Mouse (Mus musculus) bone marrow macrophage, adult 2 months (primary cell): ENCODE measurements around the gene Zfp426.

ENCODE experiments used
- CTCF ChIP-seq: IDR thresholded peaks from 2 replicates; pipeline ENCODE4 v1.5.1; 2012; ENCODE audit warnings: low read depth, mild to moderate bottlenecking, low read length, moderate library complexity
- POLR2A ChIP-seq: IDR thresholded peaks from 2 replicates; pipeline ENCODE4 v1.6.1; 2012; ENCODE audit warnings: mild to moderate bottlenecking, low read depth, low read length, borderline replicate concordance

DNA sequence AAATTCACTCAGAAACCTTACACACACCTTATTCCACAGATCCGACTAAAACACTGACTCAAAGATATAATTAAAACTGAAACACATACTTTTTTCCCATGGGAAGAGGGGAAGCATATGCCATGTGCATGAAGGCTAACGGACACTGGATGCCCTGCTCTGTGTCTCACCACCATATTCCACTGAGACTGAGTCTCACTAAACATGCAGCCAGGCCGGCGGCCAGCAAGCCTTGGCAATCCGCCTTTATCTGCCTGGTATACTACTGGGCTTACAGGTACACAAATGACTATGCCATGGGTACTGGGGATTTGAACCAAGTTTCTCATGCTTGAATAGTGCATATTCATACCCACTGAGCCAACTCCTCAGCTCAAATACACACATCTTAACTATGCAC is 13.2 kb downstream of the Zfp426 start:
- no peak for TF ChIP-seq CTCF
- no peak for TF ChIP-seq POLR2A
